Mouse (Mus musculus) ES-Bruce4 (cell line): ENCODE measurements around the gene Wdfy3.

Experiments used
- CTCF ChIP-seq: IDR thresholded peaks from one replicate; pipeline ENCODE4 v1.8.1; 2011; ENCODE audit warnings: low read depth, low read length
- EP300 ChIP-seq: IDR thresholded peaks from 2 replicates; pipeline ENCODE4 v1.6.1; 2011; ENCODE audit warnings: low read depth, low read length; ENCODE audit not compliant: insufficient read depth
- POLR2A ChIP-seq: IDR thresholded peaks from one replicate; pipeline ENCODE4 v1.8.1; 2011; ENCODE audit warnings: low read length; ENCODE audit not compliant: insufficient read depth

DNA sequence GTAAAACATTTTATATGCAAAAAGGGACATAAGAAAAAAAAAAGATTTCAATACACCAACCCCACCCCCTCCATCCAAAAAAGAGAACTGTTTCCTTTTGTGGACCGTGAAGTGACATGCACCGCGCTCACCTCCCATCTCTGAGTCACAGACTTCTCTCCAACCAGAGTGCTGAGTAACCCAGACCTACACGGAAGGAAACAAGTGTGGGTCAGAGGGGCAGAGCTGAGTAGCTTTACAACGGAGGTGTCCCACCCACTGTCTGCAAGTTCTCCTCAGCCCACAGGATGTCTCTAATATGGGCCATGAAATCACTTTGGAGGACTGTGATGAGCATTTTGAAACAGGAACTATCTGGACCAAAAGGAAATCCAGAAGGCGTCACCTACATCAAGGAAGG is 205.8 kb downstream of the Wdfy3 start:
- TF ChIP-seq EP300 (no peak), CTCF (no peak), POLR2A (no peak)
